Mouse (Mus musculus) testis, adult 2 months (tissue): ENCODE data around the gene Mrpl4.
"Not testable (repeated sequence)": the region's sequence is repeated elsewhere in the genome, so short reads cannot be mapped to it uniquely, and the experiment has no call there.

Experiments used
- CTCF ChIP-seq: fragments of 200-500 bp; IDR thresholded peaks from 2 replicates; pipeline ENCODE4 v1.5.1; 2012; ENCODE audit warnings: low read depth, mild to moderate bottlenecking, inconsistent platforms, low read length, moderate library complexity; ENCODE audit not compliant: control insufficient read depth, insufficient read depth, insufficient replicate concordance
- POLR2A ChIP-seq: fragments of 200-500 bp; IDR thresholded peaks from 2 replicates; pipeline ENCODE4 v1.6.1; 2012; ENCODE audit warnings: low read depth, mild to moderate bottlenecking, inconsistent platforms, low read length, moderate library complexity; ENCODE audit not compliant: control insufficient read depth

DNA sequence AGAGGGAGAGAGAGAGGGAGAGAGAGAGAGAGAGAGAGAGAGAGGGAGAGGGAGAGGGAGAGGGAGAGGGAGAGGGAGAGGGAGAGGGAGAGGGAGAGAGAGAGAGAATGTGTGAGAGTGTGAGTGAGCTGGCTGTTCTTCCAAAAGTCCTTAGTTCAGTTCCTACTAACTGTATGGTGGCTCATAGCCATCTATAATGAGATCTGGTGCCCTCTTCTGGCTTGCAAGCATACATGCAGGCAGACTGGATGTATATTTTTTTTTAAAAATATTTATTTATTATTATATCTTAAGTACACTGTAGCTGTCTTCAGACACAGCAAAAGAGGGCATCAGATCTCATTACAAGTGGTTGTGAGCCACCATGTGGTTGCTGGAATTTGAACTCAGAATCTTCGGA lies 4.2 kb upstream of the Mrpl4 start:
- TF ChIP-seq POLR2A, CTCF: not testable (repeated sequence)
